Mouse (Mus musculus): Measurements from ENCODE around the gene F12. TPM values are rescaled to one million over a fixed set of nuclear protein-coding genes. Genes with fewer than 3 reads are reported as not detected.

Gene F12
- total RNA-seq (2023), result 1 to 10 TPM; 1.4 to 2.0 TPM

GRCm38 (mm10) chr13:55426613-55427012, at the start of gene F12:
F12 (minus strand) TSS chr13:55426793.

GRCm38 (mm10) chr13:55464027-55464884, 37.7 kb upstream of the F12 start, which contains the start of gene Prr7:
Prr7 (plus strand) TSS chr13:55464267.

GRCm38 (mm10) chr13:55444937-55445315, 18.3 kb upstream of the F12 start, which contains the start of gene Grk6:
Grk6 (plus strand) TSS chr13:55445072.

GRCm38 (mm10) chr13:55414743-55415380, 11.7 kb downstream of the F12 start, which contains the start of gene Pfn3:
Pfn3 (minus strand) TSS chr13:55415232.

GRCm38 (mm10) chr13:55398088-55398487, 28.5 kb downstream of the F12 start, which contains the start of gene Slc34a1:
Slc34a1 (plus strand) TSS chr13:55398187.

GRCm38 (mm10) chr13:55369531-55370114, 57.0 kb downstream of the F12 start, which contains the start of gene Rgs14:
Rgs14 (plus strand) TSS chr13:55369732.

Other genes with a start within 250 kb of the F12 start
- gene Nsd1, start 217.0 kb downstream of the F12 start, total RNA-seq (2023), result 100 to 1,000 TPM in 1 of 2 experiments, 10 to 100 TPM in 1; 92.1 to 115 TPM
- gene Prelid1, start 106.3 kb downstream of the F12 start, total RNA-seq (2023), result 100 to 1,000 TPM; 202 to 217 TPM
- gene Rab24, start 104.8 kb downstream of the F12 start, total RNA-seq (2023), result 10 to 100 TPM; 71.5 to 92.3 TPM
- 10 to 100 TPM; 18.4 to 20.5 TPM for gene Mxd3, start 97.0 kb downstream of the F12 start, total RNA-seq (2023)
- gene Lman2, start 64.0 kb downstream of the F12 start, total RNA-seq (2023), result 10 to 100 TPM; 78.0 to 83.3 TPM
- 100 to 1,000 TPM in 1 of 2 experiments, 10 to 100 TPM in 1; 92.7 to 109 TPM for gene Rgs14, start 57.1 kb downstream of the F12 start, total RNA-seq (2023)
- gene Slc34a1, start 28.6 kb downstream of the F12 start, total RNA-seq (2023), result not detected
- not detected for gene Pfn3, start 11.6 kb downstream of the F12 start, total RNA-seq (2023)
- 100 to 1,000 TPM; 194 to 214 TPM for gene Grk6, start 18.3 kb upstream of the F12 start, total RNA-seq (2023)
- gene Prr7, start 37.5 kb upstream of the F12 start, total RNA-seq (2023), result 1 to 10 TPM; 7.0 to 7.3 TPM
- under 1 TPM; 0.13 to 0.96 TPM for gene Dbn1, start 61.3 kb upstream of the F12 start, total RNA-seq (2023)
- 100 to 1,000 TPM in 1 of 2 experiments, 10 to 100 TPM in 1; 92.0 to 120 TPM for gene Pdlim7, start 86.9 kb upstream of the F12 start, total RNA-seq (2023)
- 100 to 1,000 TPM; 289 to 310 TPM for gene Dok3, start 102.5 kb upstream of the F12 start, total RNA-seq (2023)
- 10 to 100 TPM; 35.8 to 41.1 TPM for gene Ddx41, start 109.9 kb upstream of the F12 start, total RNA-seq (2023)
- gene Fam193b, start 144.3 kb upstream of the F12 start, total RNA-seq (2023), result 10 to 100 TPM; 84.6 to 93.8 TPM
- 10 to 100 TPM; 61.1 to 65.4 TPM for gene Tmed9, start 146.9 kb upstream of the F12 start, total RNA-seq (2023)
- 10 to 100 TPM; 11.1 to 11.7 TPM for gene B4galt7, start 173.1 kb upstream of the F12 start, total RNA-seq (2023)
- gene Caml, start 196.2 kb upstream of the F12 start, total RNA-seq (2023), result 1 to 10 TPM; 8.8 to 9.9 TPM
- gene Ddx46, start 208.2 kb upstream of the F12 start, total RNA-seq (2023), result 10 to 100 TPM; 37.7 to 44.5 TPM

Data from neutrophil, adult 83 days (primary cell).